Mouse (Mus musculus) testis, adult 2 months (tissue): ENCODE data around the gene Sorbs1. TPM values are rescaled to one million over a fixed set of nuclear protein-coding genes. Genes with fewer than 3 reads are reported as not detected.

ENCODE experiments used
- H3K27ac ChIP-seq: fragments of 200-500 bp; 2 replicates; pipeline ENCODE4 v1.5.1; 2012; ENCODE audit warnings: low read depth, low read length; ENCODE audit not compliant: control insufficient read depth, insufficient read depth
- H3K27me3 ChIP-seq: fragments of 200-500 bp; 2 replicates; pipeline ENCODE4 v1.6.1; 2012; ENCODE audit warnings: mild to moderate bottlenecking, low read length, moderate library complexity; ENCODE audit not compliant: control insufficient read depth, insufficient read depth
- H3K36me3 ChIP-seq: fragments of 200-500 bp; 2 replicates; pipeline ENCODE4 v1.6.1; 2012; ENCODE audit warnings: mild to moderate bottlenecking, low read length; ENCODE audit not compliant: control insufficient read depth, insufficient read depth
- H3K4me1 ChIP-seq: fragments of 200-500 bp; 2 replicates; pipeline ENCODE4 v1.6.1; 2012; ENCODE audit warnings: low read length; ENCODE audit not compliant: control insufficient read depth, insufficient read depth
- H3K4me3 ChIP-seq: fragments of 200-500 bp; 2 replicates; pipeline ENCODE4 v1.5.1; 2012; ENCODE audit warnings: low read depth, mild to moderate bottlenecking, low read length, moderate library complexity, mixed read lengths; ENCODE audit not compliant: control insufficient read depth
- CTCF ChIP-seq: fragments of 200-500 bp; IDR thresholded peaks from 2 replicates; pipeline ENCODE4 v1.5.1; 2012; ENCODE audit warnings: low read depth, mild to moderate bottlenecking, inconsistent platforms, low read length, moderate library complexity; ENCODE audit not compliant: control insufficient read depth, insufficient read depth, insufficient replicate concordance
- POLR2A ChIP-seq: fragments of 200-500 bp; IDR thresholded peaks from 2 replicates; pipeline ENCODE4 v1.6.1; 2012; ENCODE audit warnings: low read depth, mild to moderate bottlenecking, inconsistent platforms, low read length, moderate library complexity; ENCODE audit not compliant: control insufficient read depth
- polyA plus RNA-seq: library from polyadenylated mRNA; depleted of rRNA; stranded (reverse); fragments of >200 nt; gene quantifications from 2 replicates; pipeline ENCODE4 v1.2.3, GENCODE M21; 2012

The Sorbs1 gene
- polyA plus RNA-seq, 1 experiment: 13.0 TPM

- Histone ChIP-seq H3K27me3 (no peaks in the 10 kb centered on the region), H3K4me1 (no peaks in the 10 kb centered on the region), H3K36me3 (no peaks in the 10 kb centered on the region), H3K4me3 (no peak overlapping the region), H3K27ac (no peak overlapping the region)
- TF ChIP-seq POLR2A (no peak), CTCF (no peak)
Observed at GRCm38 (mm10) chr19:40371866-40372265, 141.7 kb downstream of the Sorbs1 start.

GRCm38 (mm10) chr19:40369852-40370811 lies 143.4 kb downstream of the Sorbs1 start:
- no peak for TF ChIP-seq CTCF
- TF ChIP-seq POLR2A: no peak
- Histone ChIP-seq H3K27ac (no peak overlapping the region), H3K4me3 (no peak overlapping the region)

DNA sequence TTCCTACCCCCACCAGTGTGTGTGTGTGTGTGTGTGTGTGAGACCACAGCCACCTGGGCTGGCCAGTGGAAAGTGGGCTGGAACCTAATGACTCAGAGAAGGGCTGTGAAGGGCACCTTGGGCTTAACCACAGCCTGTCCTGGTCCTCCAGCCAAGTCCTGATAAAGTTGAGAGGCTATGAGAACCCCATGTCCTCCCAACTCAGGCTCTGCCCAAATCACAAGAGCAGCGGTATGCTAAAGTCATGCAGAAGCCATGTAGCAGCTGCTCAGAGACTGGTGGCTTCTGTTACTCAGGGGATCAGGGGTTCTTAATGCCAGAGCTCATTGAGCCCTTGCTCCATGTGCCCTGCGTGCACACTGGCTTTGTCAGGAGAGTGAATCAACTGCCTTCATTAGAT lies 145.1 kb downstream of the Sorbs1 start:
- H3K27me3 ChIP-seq: no peaks in the 10 kb centered on the region
- no peaks in the 10 kb centered on the region for H3K36me3 ChIP-seq
- H3K4me3 ChIP-seq: no peak overlapping the region
- H3K27ac ChIP-seq: no peak overlapping the region
- no peaks in the 10 kb centered on the region for H3K4me1 ChIP-seq
- no peak for TF ChIP-seq CTCF
- no peak for TF ChIP-seq POLR2A

More at GRCm38 (mm10) chr19:40369852-40370811, 143.4 kb downstream of the Sorbs1 start:
- Histone ChIP-seq H3K36me3 (no peaks in the 10 kb centered on the region), H3K27me3 (no peaks in the 10 kb centered on the region), H3K4me1 (no peaks in the 10 kb centered on the region)

DNA sequence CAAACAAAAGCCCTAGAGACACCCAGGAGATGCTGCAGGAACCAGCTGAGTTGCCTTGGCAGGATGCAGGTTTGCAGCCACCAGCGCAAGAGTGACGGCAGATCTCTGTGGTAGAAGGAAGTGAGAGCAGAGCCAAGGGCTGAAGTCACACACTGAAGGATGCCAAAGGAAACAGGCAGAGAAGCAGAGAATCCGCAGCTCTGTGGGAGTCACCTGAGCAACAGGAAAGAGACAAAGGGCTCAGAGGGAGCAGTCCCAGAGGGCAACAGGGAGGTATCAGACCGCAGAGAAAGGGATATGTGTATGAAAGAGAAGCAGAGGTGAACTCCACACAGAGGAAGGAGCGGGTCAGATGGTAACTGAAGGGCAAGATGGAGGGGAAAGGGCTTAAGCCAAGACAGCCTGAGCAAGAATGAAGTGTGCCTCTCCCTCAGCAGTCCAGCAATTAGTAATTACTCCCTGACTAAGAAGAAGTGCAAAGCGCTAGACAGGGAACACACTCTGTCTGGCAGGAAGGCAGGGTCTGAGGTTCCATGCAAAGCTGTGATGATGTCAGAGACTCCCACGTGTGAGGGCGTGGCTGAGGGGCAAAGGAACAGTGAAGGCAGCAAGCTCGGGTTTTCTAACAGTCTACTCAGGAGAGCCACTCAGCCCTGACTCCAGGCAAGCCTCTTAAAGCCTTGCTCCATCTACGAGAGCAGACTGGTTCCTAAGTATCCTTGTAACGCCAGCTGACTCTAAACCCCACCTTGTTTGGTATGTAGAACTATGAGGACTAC lies 147.2 kb downstream of the Sorbs1 start:
- no peak for TF ChIP-seq CTCF
- TF ChIP-seq POLR2A: no peak
- no peaks in the 10 kb centered on the region for H3K4me1 ChIP-seq
- H3K27ac ChIP-seq: no peak overlapping the region; the same call in 1 of the 2 replicates
- no peaks in the 10 kb centered on the region for H3K27me3 ChIP-seq
- H3K4me3 ChIP-seq: no peak overlapping the region
- no peaks in the 10 kb centered on the region for H3K36me3 ChIP-seq

DNA sequence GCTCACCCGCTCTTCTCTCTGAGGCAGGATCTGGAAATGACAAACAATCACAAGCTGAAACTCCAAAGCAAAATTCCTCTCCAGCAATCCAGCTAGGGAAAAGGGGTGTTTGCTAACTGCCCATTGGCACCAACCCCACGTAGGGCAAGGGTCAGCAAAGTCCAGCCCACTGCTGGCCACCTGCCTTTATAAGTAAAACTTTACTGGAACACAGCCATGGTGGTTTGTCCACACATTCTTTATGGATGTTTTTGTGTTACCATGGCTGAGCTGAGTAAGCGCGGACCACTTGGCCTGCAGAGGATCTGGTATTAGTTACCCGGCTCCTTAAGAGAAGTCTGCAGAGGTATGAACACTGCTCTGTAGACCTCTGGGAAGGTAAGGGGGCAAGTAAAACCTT lies 148.4 kb downstream of the Sorbs1 start:
- H3K4me3 ChIP-seq: no peak overlapping the region
- TF ChIP-seq CTCF (no peak), POLR2A (no peak)
- H3K27ac ChIP-seq: no peak overlapping the region
- no peaks in the 10 kb centered on the region for H3K36me3 ChIP-seq
- H3K4me1 ChIP-seq: no peaks in the 10 kb centered on the region
- no peaks in the 10 kb centered on the region for H3K27me3 ChIP-seq

DNA sequence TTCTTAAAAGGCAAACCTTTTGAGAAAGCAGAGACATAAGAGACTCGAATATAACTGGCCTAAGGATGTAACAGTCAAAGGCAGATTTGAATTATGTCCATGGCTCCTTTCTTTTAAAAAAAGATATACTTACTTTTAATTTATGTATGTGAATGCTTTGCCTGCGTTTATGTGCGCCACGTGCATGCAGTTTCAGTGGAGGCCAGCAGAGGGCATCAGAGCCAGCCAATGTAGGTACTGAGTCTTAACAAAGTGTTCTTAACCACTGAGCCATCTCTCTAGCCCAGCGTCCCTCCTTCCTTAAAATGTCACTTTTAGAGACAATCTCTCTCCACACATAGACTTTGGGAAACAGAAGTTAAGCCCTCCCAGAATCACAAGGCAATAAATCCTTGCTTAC lies 150.1 kb downstream of the Sorbs1 start:
- Histone ChIP-seq H3K27ac (no peak overlapping the region), H3K36me3 (no peaks in the 10 kb centered on the region), H3K4me1 (no peaks in the 10 kb centered on the region), H3K4me3 (no peak overlapping the region), H3K27me3 (no peaks in the 10 kb centered on the region)
- TF ChIP-seq POLR2A (no peak), CTCF (peak; percentile 76; the same call in 1 of the 2 replicates)
